Mouse (Mus musculus) B cell, adult (primary cell): ENCODE measurements around the gene Olfr554. TPM values are rescaled to one million over a fixed set of nuclear protein-coding genes. Genes with fewer than 3 reads are reported as not detected.

ENCODE experiments used
- total RNA-seq: library from RNA; stranded (reverse); gene quantifications from 4 replicates; pipeline ENCODE4 v1.2.4, GENCODE M21; 2023; ENCODE audit not compliant: inconsistent age

The Olfr554 gene
- total RNA-seq: not detected in 4 replicates

DNA sequence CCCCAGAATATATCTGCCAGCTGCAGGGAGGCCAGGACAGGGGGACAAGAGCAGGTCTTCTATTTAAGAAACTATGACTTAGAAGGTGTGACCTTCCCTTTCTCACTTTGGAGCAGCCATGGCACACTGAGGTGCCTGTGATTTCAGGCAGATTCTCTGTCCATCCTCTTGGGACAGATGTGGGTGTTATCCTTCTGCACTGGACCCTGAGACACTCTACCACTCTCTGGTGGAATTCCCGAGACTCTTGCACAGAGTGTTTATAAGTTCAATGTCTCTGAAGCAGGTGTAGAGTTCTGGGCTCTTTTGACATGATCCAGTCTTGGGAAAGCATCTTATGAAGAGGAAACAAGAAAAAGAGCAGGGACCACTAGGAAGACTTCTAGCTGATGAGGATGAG lies at the start of gene Olfr554:
Gene Olfr554, plus strand, starts transcription at position 301 of the 400 bp plus-strand sequence.

DNA sequence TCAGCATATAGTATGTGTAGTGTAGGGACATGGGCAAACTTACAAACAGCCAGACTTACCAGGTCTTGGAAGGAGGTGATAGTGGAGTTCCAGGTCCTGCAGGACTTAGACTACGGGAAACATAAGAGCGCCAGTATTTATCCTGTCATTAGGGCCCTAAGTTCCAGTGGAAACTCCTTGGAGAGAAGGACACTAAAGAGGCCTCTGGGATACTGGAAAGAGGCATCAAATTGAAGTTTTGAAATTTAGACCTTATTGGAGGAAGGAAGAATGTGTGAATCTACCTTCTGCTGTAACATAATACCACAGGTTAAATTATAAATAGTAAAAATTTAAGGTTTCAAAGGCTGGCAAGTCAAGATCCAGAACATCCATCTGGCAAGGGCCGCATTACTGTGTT lies 46.4 kb upstream of the Olfr554 start, which contains the start of gene Olfr551:
Gene Olfr551, minus strand, starts transcription at position 101 of the 400 bp plus-strand sequence.

DNA sequence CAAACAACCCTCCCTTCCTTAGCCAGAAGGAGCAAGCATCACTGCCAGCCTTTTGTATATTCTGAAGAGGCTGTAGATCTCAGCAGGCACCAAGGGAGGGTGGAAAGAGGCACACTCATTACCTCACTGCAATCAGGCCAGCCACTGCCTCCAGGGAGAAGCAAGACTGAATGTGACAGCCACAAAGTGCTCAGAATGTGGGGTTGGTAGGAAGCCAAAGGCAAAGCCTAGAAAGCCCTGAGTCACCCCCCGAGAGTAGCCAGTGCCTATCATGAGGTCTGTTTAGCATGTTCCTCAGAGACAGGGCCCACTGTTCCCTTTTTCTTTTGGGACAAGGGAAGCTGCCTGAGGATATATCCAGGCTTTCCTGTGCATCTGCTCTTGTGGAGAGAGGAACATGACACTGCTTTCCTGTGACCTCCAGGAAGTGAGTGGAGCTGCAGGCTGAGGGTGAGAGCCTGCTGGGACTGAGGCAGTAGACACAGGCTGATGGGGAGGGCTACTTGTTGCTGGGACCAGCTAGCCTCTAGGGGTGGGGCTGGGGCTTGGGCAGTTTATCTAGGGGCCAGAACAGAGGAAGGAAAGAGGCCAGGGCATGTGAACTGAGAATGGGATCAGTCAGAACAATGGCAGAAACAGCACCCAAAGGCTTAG lies 40.7 kb upstream of the Olfr554 start, which contains the start of gene Olfr552:
Gene Olfr552, plus strand, starts transcription at position 393 of the 654 bp plus-strand sequence.

DNA sequence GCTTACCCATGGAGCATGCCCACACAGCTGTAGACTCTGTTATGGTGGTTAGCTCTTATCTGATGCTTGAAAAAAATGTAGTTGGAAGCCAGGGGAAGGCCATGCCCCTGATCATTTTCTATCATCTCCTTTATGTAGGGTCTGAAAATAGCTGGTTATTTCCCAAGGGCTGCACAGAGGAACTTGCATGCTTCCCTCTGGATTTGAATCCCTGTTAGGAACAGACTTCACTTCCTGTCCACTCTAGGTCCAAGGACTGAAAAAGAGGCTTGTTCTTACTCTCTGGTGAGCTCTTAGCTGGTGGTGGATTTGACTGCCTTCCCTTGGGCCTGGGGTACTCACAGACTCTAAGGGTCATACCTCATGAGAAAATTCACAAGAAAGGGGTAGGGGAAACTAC lies 20.1 kb upstream of the Olfr554 start, which contains the start of gene Olfr553:
Gene Olfr553, minus strand, starts transcription at position 101 of the 400 bp plus-strand sequence.

DNA sequence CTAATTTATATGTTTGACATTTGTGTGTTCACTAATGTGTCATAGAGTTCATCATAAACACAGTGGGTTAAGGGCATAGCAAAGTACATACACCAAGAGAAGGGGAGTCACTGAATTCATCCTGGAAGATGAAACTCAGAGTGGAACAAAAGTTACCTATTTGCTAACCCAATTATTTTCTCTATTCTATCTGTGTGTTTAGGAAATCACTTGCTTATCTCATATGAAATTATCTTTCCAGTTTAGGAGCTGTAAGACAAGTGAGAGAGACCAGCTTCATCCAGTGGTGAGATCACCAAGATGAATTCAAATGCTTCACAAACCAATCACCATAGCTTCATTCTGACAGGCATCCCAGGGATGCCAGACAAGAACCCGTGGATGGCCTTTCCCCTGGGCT lies 20.3 kb downstream of the Olfr554 start, which contains the start of gene Olfr555:
Gene Olfr555, plus strand, starts transcription at position 301 of the 400 bp plus-strand sequence.

DNA sequence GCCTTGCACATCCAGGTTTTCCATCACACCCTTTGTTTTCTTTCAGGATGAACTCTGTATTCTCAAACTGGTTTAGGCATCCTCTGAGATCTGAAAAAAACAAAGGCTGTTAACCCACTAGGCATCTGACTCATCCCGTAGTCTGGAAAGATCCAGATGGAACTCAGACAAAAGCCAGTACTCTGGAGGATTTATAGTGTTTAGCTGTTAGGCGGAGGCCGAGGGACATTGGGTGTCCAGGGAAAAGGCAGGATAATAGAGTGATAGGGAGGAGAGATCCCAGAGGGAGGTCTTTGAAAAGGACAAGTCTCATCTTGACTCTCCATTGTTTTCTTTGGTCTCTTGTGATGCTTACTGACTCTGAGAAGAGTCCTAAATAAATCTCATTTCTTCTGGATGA lies 26.4 kb downstream of the Olfr554 start, which contains the start of gene Olfr556:
Gene Olfr556, plus strand, starts transcription at position 301 of the 400 bp plus-strand sequence.

DNA sequence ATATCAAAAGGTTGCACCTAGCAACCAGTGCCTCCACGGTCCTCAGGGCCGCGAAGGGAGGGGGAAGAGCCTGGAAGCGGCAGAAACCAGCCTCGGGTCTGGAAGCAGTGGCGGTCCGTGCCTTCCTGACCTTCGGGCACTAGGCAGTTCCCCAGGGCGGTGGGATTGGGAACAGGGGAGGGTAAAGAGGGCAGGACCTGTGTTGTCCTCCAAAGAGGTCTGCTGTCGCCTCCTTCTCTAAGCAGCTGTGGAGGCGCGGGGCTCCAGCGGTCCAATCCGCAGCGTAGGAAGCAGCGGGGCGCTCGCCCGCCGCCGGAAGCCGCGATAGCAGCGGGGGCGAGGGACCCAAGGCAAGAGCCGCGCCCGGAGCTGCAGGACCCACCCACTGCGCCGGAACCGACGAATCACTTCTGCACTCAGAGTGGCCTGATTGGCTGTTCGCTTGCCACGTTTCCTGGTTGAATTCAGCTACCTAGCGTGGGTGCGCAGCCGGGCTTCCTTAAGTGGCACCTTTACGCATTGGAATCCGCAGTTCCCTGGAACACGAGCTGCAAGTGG lies 48.8 kb downstream of the Olfr554 start, which contains the start of gene Trim68:
Gene Trim68, minus strand, starts transcription at position 384 of the 558 bp plus-strand sequence.

Other genes with a start within 250 kb of the Olfr554 start
- 36.5 to 47.4 TPM (median 43.8 TPM) in 4 replicates for gene Rrm1, start 196.7 kb upstream of the Olfr554 start, total RNA-seq
- not detected in 4 replicates for gene Olfr543, start 156.8 kb upstream of the Olfr554 start, total RNA-seq
- gene Olfr544, start 150.1 kb upstream of the Olfr554 start, total RNA-seq: not detected in 4 replicates
- not detected in 4 replicates for gene Olfr545, start 138.9 kb upstream of the Olfr554 start, total RNA-seq
- not detected in 4 replicates for gene Olfr547, start 103.7 kb upstream of the Olfr554 start, total RNA-seq
- not detected in 4 replicates for gene Olfr548-ps1, start 97.5 kb upstream of the Olfr554 start, total RNA-seq
- not detected in 4 replicates for gene Olfr549, start 88.6 kb upstream of the Olfr554 start, total RNA-seq
- gene Trim21, start 72.9 kb upstream of the Olfr554 start, total RNA-seq: 33.8 to 44.8 TPM (median 38.9 TPM) in 4 replicates
- not detected in 4 replicates for gene Olfr550, start 67.0 kb upstream of the Olfr554 start, total RNA-seq
- gene Olfr551, start 46.5 kb upstream of the Olfr554 start, total RNA-seq: not detected in 4 replicates
- gene Olfr552, start 40.7 kb upstream of the Olfr554 start, total RNA-seq: 0.16 to 0.18 TPM in 2 of 4 replicates, not detected in the others
- gene Olfr553, start 20.2 kb upstream of the Olfr554 start, total RNA-seq: not detected in 4 replicates
- gene Olfr555, start 20.4 kb downstream of the Olfr554 start, total RNA-seq: not detected in 4 replicates
- not detected in 4 replicates for gene Olfr556, start 26.5 kb downstream of the Olfr554 start, total RNA-seq
- gene Trim68, start 48.9 kb downstream of the Olfr554 start, total RNA-seq: 17.1 to 19.9 TPM (median 18.1 TPM) in 4 replicates
- not detected in 4 replicates for gene Olfr557, start 57.5 kb downstream of the Olfr554 start, total RNA-seq
- not detected in 4 replicates for gene Olfr558, start 63.8 kb downstream of the Olfr554 start, total RNA-seq
- gene Olfr33, start 80.6 kb downstream of the Olfr554 start, total RNA-seq: not detected in 4 replicates
- not detected in 4 replicates for gene Olfr559, start 89.1 kb downstream of the Olfr554 start, total RNA-seq
- gene Olfr560, start 120.9 kb downstream of the Olfr554 start, total RNA-seq: not detected in 4 replicates
- gene Olfr78, start 121.0 kb downstream of the Olfr554 start, total RNA-seq: not detected in 4 replicates
- gene Olfr561, start 132.8 kb downstream of the Olfr554 start, total RNA-seq: not detected in 4 replicates
- gene Olfr564, start 165.0 kb downstream of the Olfr554 start, total RNA-seq: not detected in 4 replicates
- not detected in 4 replicates for gene Olfr566, start 220.3 kb downstream of the Olfr554 start, total RNA-seq
- gene Olfr568, start 238.7 kb downstream of the Olfr554 start, total RNA-seq: not detected in 4 replicates